Mouse (Mus musculus): ENCODE measurements around the gene Arl1.

DNA sequence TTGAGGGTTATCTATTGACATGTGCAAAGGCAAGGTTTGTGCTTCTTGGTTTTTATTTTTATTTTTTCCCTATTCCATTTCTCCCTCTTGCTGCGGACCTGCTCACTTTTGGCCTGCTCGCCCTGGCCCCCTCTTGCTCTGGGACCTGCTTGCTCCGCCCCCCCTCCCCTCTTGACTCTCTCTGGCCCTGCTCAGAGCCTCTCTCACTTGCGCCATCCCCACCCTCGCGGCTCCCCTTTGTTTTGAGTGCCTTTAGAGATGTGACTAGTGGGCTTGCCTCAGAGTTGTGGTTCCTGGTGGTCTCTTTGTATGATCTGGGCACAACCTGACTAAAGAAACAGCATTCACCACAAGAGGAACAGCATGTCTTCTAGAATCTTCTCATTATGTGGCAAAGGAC is 29.7 kb upstream of the Arl1 start:
- TF ChIP-seq CTCF (IDR thresholded peaks at IDR 0.05; ENCODE audit: low read depth) (no peak), EP300 (IDR thresholded peaks at IDR 0.05; ENCODE audit: low read depth) (no peak)

Measured in liver, postnatal 0 days (tissue).